Mouse (Mus musculus) heart, adult 2 months (tissue): Measurements from ENCODE around the gene Abcd3.

Experiments
- CTCF ChIP-seq: fragments of 200-600 bp; IDR thresholded peaks from 2 replicates; pipeline ENCODE4 v1.8.1; 2022; ENCODE audit warnings: antibody characterized with exemption, mild to moderate bottlenecking, moderate library complexity
- EP300 ChIP-seq: fragments of 200-500 bp; IDR thresholded peaks from 2 replicates; pipeline ENCODE4 v1.6.1; 2011; ENCODE audit warnings: low read depth, low read length, control low read depth; ENCODE audit not compliant: insufficient read depth

- no peak for TF ChIP-seq CTCF
- no peak for TF ChIP-seq EP300
These were observed 75.5 kb downstream of the Abcd3 start for GRCm38 (mm10) chr3:121739489-121740213.
